Mouse (Mus musculus) ES-Bruce4 (cell line): ENCODE results near the gene Synj2bp. TPM values are rescaled to one million over a fixed set of nuclear protein-coding genes. Genes with fewer than 3 reads are reported as not detected.
"Not testable (repeated sequence)": the region's sequence is repeated elsewhere in the genome, so short reads cannot be mapped to it uniquely, and the experiment has no call there.

Source experiments
- H3K27ac ChIP-seq: 2 replicates; pipeline ENCODE4 v1.5.1; 2012; ENCODE audit warnings: low read length, inconsistent platforms; ENCODE audit not compliant: insufficient read depth
- H3K27me3 ChIP-seq: 2 replicates; pipeline ENCODE4 v1.6.1; 2012; ENCODE audit warnings: mild to moderate bottlenecking, low read length, inconsistent platforms; ENCODE audit not compliant: control insufficient read depth, poor library complexity, insufficient read depth, severe bottlenecking
- H3K36me3 ChIP-seq: 2 replicates; pipeline ENCODE4 v1.6.1; 2012; ENCODE audit warnings: inconsistent platforms, mild to moderate bottlenecking, low read length, moderate library complexity; ENCODE audit not compliant: control insufficient read depth, poor library complexity, insufficient read depth, severe bottlenecking
- H3K4me1 ChIP-seq: one replicate; pipeline ENCODE4 v1.8.1; 2011; ENCODE audit warnings: low read length; ENCODE audit not compliant: control insufficient read depth, insufficient read depth
- H3K4me3 ChIP-seq: 2 replicates; pipeline ENCODE4 v1.5.1; 2011; ENCODE audit warnings: low read depth, mild to moderate bottlenecking, low read length
- H3K9ac ChIP-seq: 2 replicates; pipeline ENCODE4 v1.6.1; 2012; ENCODE audit warnings: low read depth, mild to moderate bottlenecking, inconsistent platforms; ENCODE audit not compliant: poor library complexity, severe bottlenecking
- H3K9me3 ChIP-seq: replicated peaks from 2 replicates; pipeline ENCODE4 v1.6.1; 2012; ENCODE audit warnings: mild to moderate bottlenecking, low read length, inconsistent platforms; ENCODE audit not compliant: control insufficient read depth, poor library complexity, insufficient read depth, severe bottlenecking
- CTCF ChIP-seq: IDR thresholded peaks from one replicate; pipeline ENCODE4 v1.8.1; 2011; ENCODE audit warnings: low read depth, low read length
- EP300 ChIP-seq: IDR thresholded peaks from 2 replicates; pipeline ENCODE4 v1.6.1; 2011; ENCODE audit warnings: low read depth, low read length; ENCODE audit not compliant: insufficient read depth
- POLR2A ChIP-seq: IDR thresholded peaks from one replicate; pipeline ENCODE4 v1.8.1; 2011; ENCODE audit warnings: low read length; ENCODE audit not compliant: insufficient read depth
- polyA plus RNA-seq: library from polyadenylated mRNA; stranded (reverse); fragments of >200 nt; gene quantifications from 2 replicates; pipeline ENCODE4 v1.2.4, GENCODE M21; 2011; ENCODE audit warnings: low read depth; ENCODE audit not compliant: missing spikeins, insufficient read depth, insufficient read length

The Synj2bp gene
- polyA plus RNA-seq, 1 experiment: 43.0 TPM

DNA sequence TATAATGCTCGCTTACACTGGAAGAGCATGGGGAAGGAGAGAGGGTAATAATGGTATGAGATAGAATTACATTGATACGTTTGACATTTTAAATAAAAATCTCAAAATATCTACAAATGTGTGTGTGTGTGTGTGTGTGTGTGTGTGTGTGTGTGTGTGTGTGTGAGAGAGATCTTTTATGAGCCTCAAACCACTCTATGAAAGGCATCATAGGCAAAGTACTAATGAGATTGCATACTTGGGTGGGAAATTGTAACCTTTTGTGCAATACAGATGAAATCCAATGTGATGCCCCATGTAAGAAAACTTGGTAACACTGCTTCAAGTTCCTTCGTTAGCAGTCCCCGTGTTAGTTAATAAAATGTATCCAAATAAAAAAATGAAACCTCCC, 313 bp upstream of the Synj2bp start:
- Histone ChIP-seq H3K9ac (peak overlapping the region; percentile 23; the same call in 1 of the 2 replicates), H3K4me1 (no peaks in the 10 kb centered on the region), H3K9me3 (no peaks in the 10 kb centered on the region), H3K27ac (no peak overlapping the region), H3K36me3 (no peaks in the 10 kb centered on the region), H3K4me3 (peak overlapping the region; percentile 83), H3K27me3 (no peaks in the 10 kb centered on the region)
- no peak for TF ChIP-seq EP300
- TF ChIP-seq POLR2A: no peak
- no peak for TF ChIP-seq CTCF

DNA sequence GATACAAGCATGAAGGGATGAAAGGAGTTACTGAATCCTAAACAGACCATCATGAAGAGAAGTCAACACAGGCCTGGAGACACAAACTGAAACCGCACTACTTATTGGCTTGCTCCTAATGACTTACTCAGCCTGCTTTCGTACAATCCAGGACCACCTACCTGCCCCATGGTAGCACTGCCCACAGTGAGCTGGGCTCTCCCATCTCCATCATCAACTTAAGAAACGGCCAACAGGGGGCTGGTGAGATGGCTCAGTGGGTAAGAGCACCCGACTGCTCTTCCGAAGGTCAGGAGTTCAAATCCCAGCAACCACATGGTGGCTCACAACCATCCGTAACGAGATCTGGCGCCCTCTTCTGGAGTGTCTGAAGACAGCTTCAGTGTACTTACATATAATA, 2.1 kb downstream of the Synj2bp start:
- not testable (repeated sequence) for H3K9me3 ChIP-seq, H3K27ac ChIP-seq, H3K27me3 ChIP-seq, H3K36me3 ChIP-seq, H3K9ac ChIP-seq, H3K4me1 ChIP-seq
- H3K4me3 ChIP-seq: peak overlapping the region; percentile 4; the same call in 1 of the 2 replicates

GRCm38 (mm10) chr12:81496906-81497305, 35.8 kb downstream of the Synj2bp start:
- not testable (repeated sequence) for H3K4me1 ChIP-seq, H3K27ac ChIP-seq, H3K4me3 ChIP-seq, H3K9ac ChIP-seq, H3K27me3 ChIP-seq, H3K9me3 ChIP-seq, H3K36me3 ChIP-seq

DNA sequence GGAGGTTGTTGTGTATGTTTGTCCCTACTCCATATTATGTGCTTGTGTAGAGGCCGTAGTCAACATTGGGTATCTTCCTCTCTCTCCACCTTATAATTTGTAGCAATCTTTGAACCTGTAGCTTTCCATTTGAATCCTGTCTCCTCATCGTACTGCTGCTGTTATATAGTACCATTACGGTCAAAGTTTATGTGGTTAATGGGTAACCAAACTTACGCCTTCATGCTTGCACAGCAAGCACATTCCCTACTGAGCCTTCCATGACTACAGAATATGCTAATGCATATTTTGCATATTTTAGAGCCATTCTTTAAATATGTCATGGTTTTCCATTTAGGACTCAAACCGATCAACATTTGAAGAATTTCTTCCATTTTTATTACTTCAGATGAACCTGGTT, 42.2 kb downstream of the Synj2bp start:
- Histone ChIP-seq H3K4me3 (no peak overlapping the region), H3K4me1 (no peaks in the 10 kb centered on the region), H3K27ac (no peak overlapping the region), H3K9ac (no peak overlapping the region), H3K36me3 (no peaks in the 10 kb centered on the region), H3K27me3 (no peaks in the 10 kb centered on the region), H3K9me3 (0 out of 2 replicates have a peak, but pooled peaks cover 2% of the 10 kb centered on the region)
- TF ChIP-seq EP300 (no peak), CTCF (no peak), POLR2A (no peak)

GRCm38 (mm10) chr12:81485311-81485710, 47.4 kb downstream of the Synj2bp start:
- Histone ChIP-seq H3K27ac (no peak overlapping the region), H3K27me3 (no peaks in the 10 kb centered on the region), H3K36me3 (no peaks in the 10 kb centered on the region), H3K9ac (peak overlapping the region; percentile 18), H3K9me3 (no peaks in the 10 kb centered on the region), H3K4me1 (no peaks in the 10 kb centered on the region), H3K4me3 (peak overlapping the region; percentile 35)
- no peak for TF ChIP-seq EP300

DNA sequence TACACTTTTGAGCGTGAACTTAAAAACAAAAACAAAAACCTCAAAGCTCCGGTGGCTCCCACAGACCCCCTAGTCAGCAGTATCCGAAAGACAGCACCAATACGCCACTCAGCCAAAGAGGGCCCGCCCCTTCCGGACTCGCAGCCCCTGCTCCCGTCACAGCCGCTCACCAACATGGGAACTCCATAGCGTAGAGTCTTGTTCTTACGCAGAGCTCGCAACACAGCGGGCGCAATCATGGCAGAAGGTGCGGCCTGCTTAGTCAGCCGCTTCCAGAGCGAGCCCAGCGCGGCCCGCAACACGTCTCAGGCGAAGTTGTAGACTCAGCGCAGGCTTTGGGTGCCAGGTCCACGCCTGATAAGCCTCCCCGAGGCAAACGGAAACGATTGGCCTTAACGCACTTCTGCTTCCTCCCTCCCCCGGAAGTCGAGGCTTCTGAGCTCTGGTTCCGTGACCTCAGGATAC, 48.0 kb downstream of the Synj2bp start, which contains the start of gene Cox16:
Gene Cox16, minus strand, starts transcription at position 401 of the 465 bp plus-strand sequence.
- Histone ChIP-seq H3K9me3 (no peaks in the 10 kb centered on the region), H3K4me1 (no peaks in the 10 kb centered on the region), H3K27ac (peak within 1 kb of the TSS; percentile 21), H3K27me3 (no peaks in the 10 kb centered on the region), H3K36me3 (no peaks in the 10 kb centered on the region), H3K4me3 (peak within 1 kb of the TSS; percentile 72), H3K9ac (peak within 1 kb of the TSS; percentile 18)
- TF ChIP-seq EP300 (no peak), POLR2A (peak; percentile 45)

DNA sequence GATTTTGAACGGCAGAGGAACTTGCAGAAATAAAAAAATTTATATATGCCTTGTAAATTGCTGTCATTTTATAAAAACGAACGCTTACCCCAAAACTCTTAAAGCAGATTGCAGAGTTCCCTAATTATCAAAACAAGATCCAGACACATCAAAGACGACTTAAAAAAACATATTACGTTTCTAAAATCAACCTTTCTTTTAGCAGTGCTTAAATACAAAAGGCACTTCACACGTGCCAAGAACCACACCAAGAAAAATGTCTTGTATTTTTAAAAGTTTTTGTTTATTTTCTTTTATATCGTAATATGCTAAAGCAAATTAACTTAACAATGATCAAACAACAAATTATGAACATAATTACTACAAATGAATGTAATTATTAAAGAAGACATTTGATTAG, 48.5 kb downstream of the Synj2bp start:
- Histone ChIP-seq H3K27me3 (no peaks in the 10 kb centered on the region), H3K27ac (no peak overlapping the region), H3K9me3 (no peaks in the 10 kb centered on the region), H3K4me1 (no peaks in the 10 kb centered on the region), H3K9ac (peak overlapping the region; percentile 18), H3K36me3 (no peaks in the 10 kb centered on the region), H3K4me3 (peak overlapping the region; percentile 72)
- TF ChIP-seq POLR2A (no peak), EP300 (no peak), CTCF (no peak)
